Mouse (Mus musculus): ENCODE data around the gene Gm2a. TPM values are rescaled to one million over a fixed set of nuclear protein-coding genes. Genes with fewer than 3 reads are reported as not detected.
A peak's percentile ranks its signal among the peaks of the same experiment; 100 is the strongest.
"Not testable (repeated sequence)": the region's sequence is repeated elsewhere in the genome, so short reads cannot be mapped to it uniquely, and the experiment has no call there.

Gm2a gene
- polyA plus RNA-seq, 1 experiment from 2014 or later, result 13.9 TPM

GRCm38 (mm10) chr11:55085396-55085795 is 12.5 kb upstream of the Gm2a start:
- Histone ChIP-seq H3K4me3 (ENCODE audit: low read depth, low read length) (no peak overlapping the region), H3K36me3 (ENCODE audit: control insufficient read depth, insufficient read depth, low read length) (no peaks in the 10 kb centered on the region), H3K4me2 (no peak overlapping the region), H3K4me1 (replicated peaks; ENCODE audit: control insufficient read depth, insufficient read depth, low read length) (no peaks in the 10 kb centered on the region), H3K27me3 (replicated peaks; ENCODE audit: control insufficient read depth, insufficient read depth, low read length) (no peaks in the 10 kb centered on the region), H3K9ac (ENCODE audit: low read depth, low read length) (no peak overlapping the region), H3K9me3 (ENCODE audit: control insufficient read depth, low read length) (no peaks in the 10 kb centered on the region), H3K27ac (ENCODE audit: low read depth, low read length) (no peak overlapping the region)
- no peak for DNase-seq (ENCODE audit: low spot score)
- no peak for ATAC-seq (replicated peaks; ENCODE audit: low FRiP score)
- WGBS, result 49% methylated on average over 5 of the region's 5 CpGs

GRCm38 (mm10) chr11:55087006-55087405 is 10.9 kb upstream of the Gm2a start:
- H3K9me3 ChIP-seq (ENCODE audit: control insufficient read depth, low read length), result no peaks in the 10 kb centered on the region
- H3K27ac ChIP-seq (ENCODE audit: low read depth, low read length), result no peak overlapping the region
- DNase-seq (ENCODE audit: low spot score) (peak; percentile 71), ATAC-seq (replicated peaks; ENCODE audit: low FRiP score) (no peak)
- H3K4me2 ChIP-seq, result no peak overlapping the region
- no peak overlapping the region for H3K4me3 ChIP-seq (ENCODE audit: low read depth, low read length)
- no peaks in the 10 kb centered on the region for H3K4me1 ChIP-seq (replicated peaks; ENCODE audit: control insufficient read depth, insufficient read depth, low read length)
- no peak overlapping the region for H3K9ac ChIP-seq (ENCODE audit: low read depth, low read length)
- 9% methylated on average over 10 of the region's 10 CpGs for WGBS
- H3K27me3 ChIP-seq (replicated peaks; ENCODE audit: control insufficient read depth, insufficient read depth, low read length), result no peaks in the 10 kb centered on the region
- no peaks in the 10 kb centered on the region for H3K36me3 ChIP-seq (ENCODE audit: control insufficient read depth, insufficient read depth, low read length)

DNA sequence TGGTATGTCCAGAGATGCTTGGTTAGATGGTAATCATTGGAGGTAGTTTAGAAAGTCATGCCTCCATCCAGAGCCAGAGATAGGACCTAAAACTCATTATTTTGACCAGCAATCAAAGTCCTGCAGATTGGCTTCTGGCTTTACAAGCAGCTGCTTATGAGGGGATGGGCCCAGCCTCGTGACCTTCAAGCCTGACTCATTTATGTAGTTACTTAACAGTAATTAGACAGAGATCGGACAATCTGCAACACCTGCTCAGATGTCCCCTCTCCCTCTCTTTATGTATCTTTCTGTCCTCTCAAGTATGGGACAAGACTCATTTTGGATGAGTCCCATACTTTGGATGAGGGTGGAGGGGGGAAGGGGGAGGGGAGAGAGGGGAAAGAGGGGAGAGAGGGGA is 8.0 kb upstream of the Gm2a start:
- no peaks in the 10 kb centered on the region for H3K36me3 ChIP-seq (ENCODE audit: control insufficient read depth, insufficient read depth, low read length)
- H3K4me2 ChIP-seq, result no peak overlapping the region
- H3K9me3 ChIP-seq (ENCODE audit: control insufficient read depth, low read length), result no peaks in the 10 kb centered on the region
- ATAC-seq (replicated peaks; ENCODE audit: low FRiP score) (no peak), DNase-seq (ENCODE audit: low spot score) (no peak)
- no peak overlapping the region for H3K4me3 ChIP-seq (ENCODE audit: low read depth, low read length)
- no peak overlapping the region for H3K9ac ChIP-seq (ENCODE audit: low read depth, low read length)
- H3K27me3 ChIP-seq (replicated peaks; ENCODE audit: control insufficient read depth, insufficient read depth, low read length), result no peaks in the 10 kb centered on the region
- WGBS, result 61% methylated on average over 2 of the region's 2 CpGs
- H3K27ac ChIP-seq (ENCODE audit: low read depth, low read length), result no peak overlapping the region
- H3K4me1 ChIP-seq (replicated peaks; ENCODE audit: control insufficient read depth, insufficient read depth, low read length), result no peaks in the 10 kb centered on the region

DNA sequence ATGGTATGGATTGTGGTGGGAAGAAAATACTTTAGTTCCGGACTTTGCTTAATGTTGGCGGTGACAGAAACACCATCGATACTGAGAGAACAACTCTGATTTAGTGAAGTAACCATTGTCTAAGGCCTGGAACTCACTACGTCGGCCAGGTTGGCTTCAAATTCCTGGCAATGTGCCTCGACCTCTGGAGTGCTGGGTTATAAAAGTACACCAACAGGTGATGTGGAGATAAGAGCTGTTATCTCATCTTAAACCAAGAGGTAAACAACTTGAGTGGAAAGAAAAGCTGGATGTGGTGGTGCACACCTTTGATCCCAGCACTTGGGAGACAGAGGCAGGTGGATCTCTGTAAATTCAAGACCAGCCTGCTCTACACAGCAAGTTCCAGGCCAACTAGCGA is 4.8 kb upstream of the Gm2a start:
- H3K4me2 ChIP-seq, result no peak overlapping the region
- H3K4me1 ChIP-seq (replicated peaks; ENCODE audit: control insufficient read depth, insufficient read depth, low read length), result peaks cover 10% of the 10 kb centered on the region
- WGBS, result 76% methylated on average over 7 of the region's 7 CpGs
- H3K27me3 ChIP-seq (replicated peaks; ENCODE audit: control insufficient read depth, insufficient read depth, low read length), result no peaks in the 10 kb centered on the region
- no peak overlapping the region for H3K9ac ChIP-seq (ENCODE audit: low read depth, low read length)
- H3K36me3 ChIP-seq (ENCODE audit: control insufficient read depth, insufficient read depth, low read length), result no peaks in the 10 kb centered on the region
- DNase-seq (ENCODE audit: low spot score), result no peak
- H3K4me3 ChIP-seq (ENCODE audit: low read depth, low read length), result no peak overlapping the region
- H3K27ac ChIP-seq (ENCODE audit: low read depth, low read length), result no peak overlapping the region
- ATAC-seq (replicated peaks; ENCODE audit: low FRiP score), result no peak
- no peaks in the 10 kb centered on the region for H3K9me3 ChIP-seq (ENCODE audit: control insufficient read depth, low read length)

GRCm38 (mm10) chr11:55096296-55096695 is 1.6 kb upstream of the Gm2a start:
- WGBS, result 69% methylated on average over 4 of the region's 4 CpGs
- H3K4me2 ChIP-seq; H3K4me3 ChIP-seq (ENCODE audit: low read depth, low read length); DNase-seq (ENCODE audit: low spot score); ATAC-seq (replicated peaks; ENCODE audit: low FRiP score); H3K36me3 ChIP-seq (ENCODE audit: control insufficient read depth, insufficient read depth, low read length); H3K27me3 ChIP-seq (replicated peaks; ENCODE audit: control insufficient read depth, insufficient read depth, low read length); H3K9me3 ChIP-seq (ENCODE audit: control insufficient read depth, low read length); H3K27ac ChIP-seq (ENCODE audit: low read depth, low read length); H3K9ac ChIP-seq (ENCODE audit: low read depth, low read length): not testable (repeated sequence)
- H3K4me1 ChIP-seq (replicated peaks; ENCODE audit: control insufficient read depth, insufficient read depth, low read length), result peaks cover 12% of the 10 kb centered on the region

GRCm38 (mm10) chr11:55096731-55097462 is 1.0 kb upstream of the Gm2a start:
- WGBS, result 28% methylated on average over 11 of the region's 11 CpGs
- peak overlapping the region; percentile 35; the same call in 1 of the 2 replicates for H3K9ac ChIP-seq (ENCODE audit: low read depth, low read length)

DNA sequence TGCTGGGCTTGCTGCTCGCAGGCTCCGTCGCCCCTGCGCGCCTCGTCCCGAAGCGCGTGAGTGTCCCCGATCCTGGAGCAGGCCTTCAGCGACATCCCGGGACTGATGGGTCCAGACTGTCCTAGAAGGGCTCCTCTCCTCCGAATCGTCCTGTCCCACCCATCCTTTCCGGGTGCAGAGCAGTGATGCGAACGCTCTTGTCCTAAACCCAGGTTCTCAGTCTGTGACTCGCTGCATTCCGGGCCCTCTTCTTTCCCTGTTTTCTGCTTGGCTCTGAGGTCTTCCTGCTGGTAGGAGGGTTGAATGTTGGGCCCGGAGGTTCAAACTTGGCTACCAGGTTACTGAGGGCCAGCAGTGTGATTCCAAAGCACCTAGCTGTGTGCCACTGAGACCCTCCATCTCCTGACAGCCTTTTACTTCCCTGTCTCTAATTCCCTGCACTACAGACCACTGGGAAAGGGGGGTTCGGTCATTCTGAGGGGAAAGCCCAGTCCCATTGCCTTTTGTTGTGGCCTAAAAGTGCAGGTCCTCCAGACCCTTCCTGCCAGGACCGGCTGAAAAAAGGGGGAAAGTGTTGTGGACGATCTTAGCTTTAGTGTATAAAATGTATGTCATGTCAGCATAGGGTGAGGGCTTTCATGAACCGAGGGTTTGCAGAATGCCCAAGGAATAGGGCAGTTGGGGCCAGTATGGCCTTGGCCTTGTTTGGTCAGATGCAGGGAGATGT is 437 bp downstream of the Gm2a start:
- no peaks in the 10 kb centered on the region for H3K36me3 ChIP-seq (ENCODE audit: control insufficient read depth, insufficient read depth, low read length)
- 0 out of 2 replicates have a peak overlapping the region, but pooled peaks have one; percentile 2 for H3K27ac ChIP-seq (ENCODE audit: low read depth, low read length)
- DNase-seq (ENCODE audit: low spot score) (no peak), ATAC-seq (replicated peaks; ENCODE audit: low FRiP score) (no peak)
- 18% methylated on average over 24 of the region's 24 CpGs for WGBS
- peak overlapping the region; percentile 47 for H3K9ac ChIP-seq (ENCODE audit: low read depth, low read length)
- H3K27me3 ChIP-seq (replicated peaks; ENCODE audit: control insufficient read depth, insufficient read depth, low read length), result no peaks in the 10 kb centered on the region
- peak overlapping the region; percentile 55 for H3K4me3 ChIP-seq (ENCODE audit: low read depth, low read length)
- H3K9me3 ChIP-seq (ENCODE audit: control insufficient read depth, low read length), result no peaks in the 10 kb centered on the region
- H3K4me1 ChIP-seq (replicated peaks; ENCODE audit: control insufficient read depth, insufficient read depth, low read length), result peaks cover 12% of the 10 kb centered on the region
- H3K4me2 ChIP-seq, result peak overlapping the region; percentile 84

More at GRCm38 (mm10) chr11:55096731-55097462, 1.0 kb upstream of the Gm2a start:
- Histone ChIP-seq H3K4me2 (peak overlapping the region; percentile 84), H3K27me3 (replicated peaks; ENCODE audit: control insufficient read depth, insufficient read depth, low read length) (no peaks in the 10 kb centered on the region), H3K9me3 (ENCODE audit: control insufficient read depth, low read length) (no peaks in the 10 kb centered on the region), H3K4me1 (replicated peaks; ENCODE audit: control insufficient read depth, insufficient read depth, low read length) (peaks cover 12% of the 10 kb centered on the region), H3K4me3 (ENCODE audit: low read depth, low read length) (peak overlapping the region; percentile 55), H3K36me3 (ENCODE audit: control insufficient read depth, insufficient read depth, low read length) (no peaks in the 10 kb centered on the region), H3K27ac (ENCODE audit: low read depth, low read length) (peak overlapping the region; percentile 28; the same call in 1 of the 2 replicates)
- no peak; the same call in 1 of the 2 replicates for ATAC-seq (replicated peaks; ENCODE audit: low FRiP score)
- no peak for DNase-seq (ENCODE audit: low spot score)

DNA sequence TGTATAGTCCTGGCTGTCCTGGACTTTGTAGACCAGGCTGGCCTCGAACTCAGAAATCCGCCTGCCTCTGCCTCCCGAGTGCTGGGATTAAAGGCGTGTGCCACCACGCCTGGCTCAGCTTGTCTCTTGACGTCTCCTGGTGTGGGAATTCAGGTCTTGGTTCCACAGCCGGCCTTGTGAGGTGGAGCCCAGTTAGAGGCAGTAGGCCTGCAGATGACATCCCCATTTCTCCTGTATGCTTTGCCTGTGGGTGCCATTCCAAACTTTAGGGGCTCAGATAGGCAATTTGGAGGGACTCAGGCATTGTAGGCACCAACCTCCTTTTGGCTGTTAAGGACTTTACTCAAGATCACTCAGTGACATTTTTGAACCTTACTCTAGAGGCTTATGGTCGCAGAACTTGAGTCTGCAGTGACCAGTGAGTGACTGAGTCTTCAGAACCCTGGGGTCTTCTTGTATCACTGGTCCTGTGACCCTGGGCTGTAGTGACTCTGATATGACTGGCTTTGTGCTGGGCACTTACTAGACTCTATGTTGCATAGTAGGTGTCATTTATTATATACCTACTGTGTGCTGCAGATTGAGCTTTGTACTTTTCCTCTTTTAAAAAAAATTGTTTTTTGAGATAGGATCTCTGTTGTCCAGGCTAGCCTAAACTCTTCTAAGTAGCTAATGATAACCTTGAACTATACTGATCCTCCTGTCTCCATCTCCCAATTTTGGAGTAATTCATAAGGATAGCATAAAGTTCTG is 1.3 kb downstream of the Gm2a start:
- no peaks in the 10 kb centered on the region for H3K36me3 ChIP-seq (ENCODE audit: control insufficient read depth, insufficient read depth, low read length)
- no peaks in the 10 kb centered on the region for H3K27me3 ChIP-seq (replicated peaks; ENCODE audit: control insufficient read depth, insufficient read depth, low read length)
- no peak for ATAC-seq (replicated peaks; ENCODE audit: low FRiP score)
- 89% methylated on average over 8 of the region's 8 CpGs for WGBS
- H3K4me3 ChIP-seq (ENCODE audit: low read depth, low read length), result no peak overlapping the region
- no peaks in the 10 kb centered on the region for H3K9me3 ChIP-seq (ENCODE audit: control insufficient read depth, low read length)
- H3K27ac ChIP-seq (ENCODE audit: low read depth, low read length), result no peak overlapping the region
- peaks cover 12% of the 10 kb centered on the region for H3K4me1 ChIP-seq (replicated peaks; ENCODE audit: control insufficient read depth, insufficient read depth, low read length)
- no peak overlapping the region; the same call in 1 of the 2 replicates for H3K4me2 ChIP-seq
- DNase-seq (ENCODE audit: low spot score), result no peak
- no peak overlapping the region for H3K9ac ChIP-seq (ENCODE audit: low read depth, low read length)

All from liver, embryonic 11.5 days (tissue).